Mouse (Mus musculus): Measurements from ENCODE around the gene Insm1.

Insm1 gene

DNA sequence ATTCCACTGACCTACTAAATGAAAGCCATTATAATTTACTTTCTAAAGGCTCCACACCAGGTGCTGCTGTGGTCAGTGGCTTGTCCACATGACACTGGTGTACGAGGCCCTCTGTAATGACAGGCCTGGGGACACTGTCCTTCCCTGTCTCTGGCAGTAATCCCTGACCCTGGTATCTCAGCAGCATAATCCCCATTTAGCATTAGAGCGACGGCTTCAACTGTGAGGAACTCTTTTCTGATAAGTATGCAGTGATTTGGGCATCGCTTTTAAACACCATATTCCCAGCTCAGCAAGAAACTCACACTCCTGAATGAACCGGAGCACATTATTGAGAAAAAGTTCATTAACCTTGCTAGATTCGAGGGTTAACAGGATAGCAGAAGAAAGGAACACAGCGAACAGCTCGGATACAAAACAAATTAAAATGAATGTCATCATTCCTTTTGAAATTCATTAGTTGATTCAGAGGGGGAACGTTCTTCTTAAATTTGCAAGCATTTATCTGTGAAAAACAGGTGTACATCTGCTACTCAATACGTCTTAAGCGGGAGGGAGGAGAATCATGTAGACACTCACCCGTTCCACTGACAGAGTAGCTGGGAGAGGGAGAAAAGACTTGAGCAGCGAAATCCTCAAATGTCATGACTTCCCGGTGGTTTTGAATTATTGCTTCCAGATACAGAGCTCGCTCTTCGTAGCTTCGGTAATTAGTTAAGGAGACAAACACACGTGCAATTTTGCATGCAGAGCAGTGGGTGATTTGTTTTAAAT is 38.3 kb downstream of the Insm1 start:
- intact Hi-C loops (cut with DNase I), result loop anchor here (5.0 kb wide), 1 partner anchor 303 kb away; no protein-coding TSS in a partner anchor

DNA sequence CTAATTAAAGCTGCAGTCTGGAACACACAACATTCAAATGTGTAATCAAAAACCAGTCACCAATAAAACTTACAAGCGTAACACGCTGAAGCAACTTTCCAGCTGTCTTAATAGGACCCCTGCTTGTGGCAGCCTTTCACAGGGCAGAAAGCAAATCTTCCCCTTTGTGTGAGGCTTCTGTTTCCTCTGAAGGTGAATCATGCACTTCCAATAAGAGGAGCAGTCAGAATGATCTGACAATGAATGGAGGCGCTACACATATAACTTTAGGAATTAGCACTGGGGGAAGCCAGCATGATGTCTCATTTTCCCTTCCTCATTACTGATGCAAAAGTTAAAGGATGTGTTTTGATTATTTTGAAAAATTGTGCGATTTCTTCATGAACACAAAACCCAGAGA is 39.4 kb downstream of the Insm1 start:
- intact Hi-C loops (cut with DNase I), result no loop called here

DNA sequence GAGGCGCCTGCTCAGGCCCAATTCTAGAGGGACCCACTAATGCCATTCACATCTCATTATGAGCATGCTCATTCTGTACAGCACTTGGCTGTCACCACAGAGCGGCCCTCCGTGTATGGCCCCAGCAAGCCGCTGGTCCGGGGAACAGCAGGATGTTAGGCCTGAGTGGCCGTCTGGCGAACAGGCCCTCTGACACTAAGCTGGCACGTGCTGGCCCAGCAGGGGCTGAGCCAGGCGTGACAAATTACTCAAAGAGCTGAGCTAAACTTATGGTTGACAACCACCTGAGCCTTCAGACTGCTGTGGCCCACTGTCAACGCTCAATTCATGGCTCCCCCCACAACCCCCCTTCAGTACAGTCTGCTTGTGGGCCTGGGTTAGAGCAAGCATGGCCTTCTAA is 40.5 kb downstream of the Insm1 start:
- intact Hi-C loops (cut with DNase I), result no loop called here

DNA sequence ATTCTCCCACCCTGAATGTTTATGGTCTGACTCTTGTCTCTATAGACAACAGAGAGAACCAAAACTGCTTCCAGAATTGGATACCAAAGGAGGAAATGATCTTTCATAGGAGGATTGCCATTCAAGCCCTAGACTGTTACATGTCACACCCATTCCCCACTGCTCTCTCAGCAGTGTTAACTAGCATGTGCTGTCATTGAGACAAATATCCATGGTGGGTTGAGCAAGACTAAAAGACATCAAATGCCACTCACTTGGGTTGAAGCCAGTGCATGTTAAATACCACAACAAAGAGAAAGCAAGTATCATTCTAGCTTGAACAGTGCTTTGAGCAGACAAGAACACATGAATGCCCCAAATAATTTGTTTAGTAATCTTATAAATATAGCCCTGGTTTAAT is 41.2 kb downstream of the Insm1 start:
- intact Hi-C loops (cut with DNase I), result no loop called here

DNA sequence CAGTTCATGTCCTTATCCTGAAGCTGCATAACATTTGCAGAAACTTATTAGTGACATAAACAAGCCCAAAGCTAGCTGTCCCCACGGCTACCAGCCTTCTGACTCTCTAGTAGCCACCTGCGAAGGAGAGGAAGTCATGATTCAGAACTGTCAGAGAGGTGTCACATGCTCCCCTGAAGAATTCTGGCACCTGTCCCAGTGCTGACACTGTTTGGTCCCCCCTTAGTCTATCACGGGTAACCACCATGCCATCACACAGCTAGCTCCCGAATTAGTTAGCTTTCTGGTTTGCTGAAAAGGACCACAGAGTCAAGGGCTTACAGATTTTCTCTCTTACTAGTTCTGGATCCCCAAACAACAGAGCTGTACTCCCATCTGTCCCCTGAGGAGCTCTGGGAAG is 43.3 kb downstream of the Insm1 start:
- intact Hi-C loops (cut with DNase I), result no loop called here

DNA sequence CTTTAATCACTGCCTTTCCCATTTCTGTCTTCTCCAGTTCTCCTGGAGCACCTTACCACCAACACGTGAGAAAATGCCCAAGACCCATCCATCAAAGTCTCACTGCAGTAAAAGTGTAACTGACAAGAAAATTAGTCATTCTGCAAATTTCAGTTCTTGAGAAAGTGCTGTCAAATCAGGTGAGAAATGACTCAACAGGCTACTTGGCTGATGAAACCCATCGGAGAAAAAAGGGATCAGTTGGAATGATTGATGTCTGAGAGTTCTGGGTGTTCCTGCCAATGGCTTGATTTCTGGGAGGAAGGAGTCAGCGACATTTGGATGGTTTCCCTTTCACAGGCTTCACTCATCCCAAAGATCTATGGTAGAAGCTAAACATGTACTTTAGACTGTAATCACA is 44.8 kb downstream of the Insm1 start:
- intact Hi-C loops (cut with DNase I), result no loop called here

Data from adrenal gland (tissue).